Mouse (Mus musculus): Measurements from ENCODE around the gene Asb13.

Asb13 gene

GRCm38 (mm10) chr13:3644871-3645270, 11.0 kb downstream of the Asb13 start:
- Histone ChIP-seq H3K27me3 (ENCODE audit: control insufficient read depth, insufficient read depth, low read length, poor library complexity, severe bottlenecking) (no peaks in the 10 kb centered on the region), H3K36me3 (ENCODE audit: control insufficient read depth, insufficient read depth, low read length, poor library complexity, severe bottlenecking) (peaks cover 2% of the 10 kb centered on the region)
- no peak for DNase-seq (ENCODE audit: low read depth, low spot score)

GRCm38 (mm10) chr13:3645919-3646318, 12.1 kb downstream of the Asb13 start:
- peaks cover 6% of the 10 kb centered on the region for H3K36me3 ChIP-seq (ENCODE audit: control insufficient read depth, insufficient read depth, low read length, poor library complexity, severe bottlenecking)
- no peaks in the 10 kb centered on the region for H3K27me3 ChIP-seq (ENCODE audit: control insufficient read depth, insufficient read depth, low read length, poor library complexity, severe bottlenecking)
- DNase-seq (ENCODE audit: low read depth, low spot score) = no peak

GRCm38 (mm10) chr13:3646566-3646965, 12.7 kb downstream of the Asb13 start:
- peaks cover 6% of the 10 kb centered on the region for H3K36me3 ChIP-seq (ENCODE audit: control insufficient read depth, insufficient read depth, low read length, poor library complexity, severe bottlenecking)
- DNase-seq (ENCODE audit: low read depth, low spot score) = no peak
- no peaks in the 10 kb centered on the region for H3K27me3 ChIP-seq (ENCODE audit: control insufficient read depth, insufficient read depth, low read length, poor library complexity, severe bottlenecking)

GRCm38 (mm10) chr13:3650569-3650968, 16.7 kb downstream of the Asb13 start:
- DNase-seq (ENCODE audit: low read depth, low spot score) = no peak
- H3K27me3 ChIP-seq (ENCODE audit: control insufficient read depth, insufficient read depth, low read length, poor library complexity, severe bottlenecking) = no peaks in the 10 kb centered on the region
- H3K36me3 ChIP-seq (ENCODE audit: control insufficient read depth, insufficient read depth, low read length, poor library complexity, severe bottlenecking) = peaks cover 6% of the 10 kb centered on the region

- Histone ChIP-seq H3K27me3 (ENCODE audit: control insufficient read depth, insufficient read depth, low read length, poor library complexity, severe bottlenecking) (no peaks in the 10 kb centered on the region), H3K36me3 (ENCODE audit: control insufficient read depth, insufficient read depth, low read length, poor library complexity, severe bottlenecking) (peaks cover 5% of the 10 kb centered on the region)
- no peak for DNase-seq (ENCODE audit: low read depth, low spot score)
These were observed 20.6 kb downstream of the Asb13 start for GRCm38 (mm10) chr13:3654432-3654831.

- H3K27me3 ChIP-seq (ENCODE audit: control insufficient read depth, insufficient read depth, low read length, poor library complexity, severe bottlenecking) = no peaks in the 10 kb centered on the region
- no peak for DNase-seq (ENCODE audit: low read depth, low spot score)
- H3K36me3 ChIP-seq (ENCODE audit: control insufficient read depth, insufficient read depth, low read length, poor library complexity, severe bottlenecking) = no peaks in the 10 kb centered on the region
These were observed 25.6 kb downstream of the Asb13 start for GRCm38 (mm10) chr13:3659163-3660160.

GRCm38 (mm10) chr13:3664241-3664640, 30.4 kb downstream of the Asb13 start:
- H3K27me3 ChIP-seq (ENCODE audit: control insufficient read depth, insufficient read depth, low read length, poor library complexity, severe bottlenecking) = no peaks in the 10 kb centered on the region

GRCm38 (mm10) chr13:3665308-3665723, 31.5 kb downstream of the Asb13 start:
- Histone ChIP-seq H3K27me3 (ENCODE audit: control insufficient read depth, insufficient read depth, low read length, poor library complexity, severe bottlenecking) (no peaks in the 10 kb centered on the region), H3K36me3 (ENCODE audit: control insufficient read depth, insufficient read depth, low read length, poor library complexity, severe bottlenecking) (no peaks in the 10 kb centered on the region)
- peak; percentile 85 for DNase-seq (ENCODE audit: low read depth, low spot score)

More at GRCm38 (mm10) chr13:3664241-3664640, 30.4 kb downstream of the Asb13 start:
- H3K36me3 ChIP-seq (ENCODE audit: control insufficient read depth, insufficient read depth, low read length, poor library complexity, severe bottlenecking) = no peaks in the 10 kb centered on the region
- DNase-seq (ENCODE audit: low read depth, low spot score) = no peak

GRCm38 (mm10) chr13:3667288-3667873, 33.5 kb downstream of the Asb13 start:
- Histone ChIP-seq H3K27me3 (ENCODE audit: control insufficient read depth, insufficient read depth, low read length, poor library complexity, severe bottlenecking) (no peaks in the 10 kb centered on the region), H3K36me3 (ENCODE audit: control insufficient read depth, insufficient read depth, low read length, poor library complexity, severe bottlenecking) (no peaks in the 10 kb centered on the region)
- DNase-seq (ENCODE audit: low read depth, low spot score) = no peak

GRCm38 (mm10) chr13:3668068-3668467, 34.2 kb downstream of the Asb13 start:
- Histone ChIP-seq H3K27me3 (ENCODE audit: control insufficient read depth, insufficient read depth, low read length, poor library complexity, severe bottlenecking) (no peaks in the 10 kb centered on the region), H3K36me3 (ENCODE audit: control insufficient read depth, insufficient read depth, low read length, poor library complexity, severe bottlenecking) (no peaks in the 10 kb centered on the region)
- no peak for DNase-seq (ENCODE audit: low read depth, low spot score)

- no peaks in the 10 kb centered on the region for H3K36me3 ChIP-seq (ENCODE audit: control insufficient read depth, insufficient read depth, low read length, poor library complexity, severe bottlenecking)
- no peaks in the 10 kb centered on the region for H3K27me3 ChIP-seq (ENCODE audit: control insufficient read depth, insufficient read depth, low read length, poor library complexity, severe bottlenecking)
- DNase-seq (ENCODE audit: low read depth, low spot score) = no peak
These were observed 35.8 kb downstream of the Asb13 start for GRCm38 (mm10) chr13:3669611-3670010.

GRCm38 (mm10) chr13:3670039-3670438, 36.2 kb downstream of the Asb13 start:
- Histone ChIP-seq H3K36me3 (ENCODE audit: control insufficient read depth, insufficient read depth, low read length, poor library complexity, severe bottlenecking) (no peaks in the 10 kb centered on the region), H3K27me3 (ENCODE audit: control insufficient read depth, insufficient read depth, low read length, poor library complexity, severe bottlenecking) (no peaks in the 10 kb centered on the region)
- DNase-seq (ENCODE audit: low read depth, low spot score) = no peak

- Histone ChIP-seq H3K36me3 (ENCODE audit: control insufficient read depth, insufficient read depth, low read length, poor library complexity, severe bottlenecking) (no peaks in the 10 kb centered on the region), H3K27me3 (ENCODE audit: control insufficient read depth, insufficient read depth, low read length, poor library complexity, severe bottlenecking) (no peaks in the 10 kb centered on the region)
- DNase-seq (ENCODE audit: low read depth, low spot score) = no peak
These were observed 39.3 kb downstream of the Asb13 start for GRCm38 (mm10) chr13:3673151-3673550.

- DNase-seq (ENCODE audit: low read depth, low spot score) = no peak
- Histone ChIP-seq H3K27me3 (ENCODE audit: control insufficient read depth, insufficient read depth, low read length, poor library complexity, severe bottlenecking) (no peaks in the 10 kb centered on the region), H3K36me3 (ENCODE audit: control insufficient read depth, insufficient read depth, low read length, poor library complexity, severe bottlenecking) (no peaks in the 10 kb centered on the region)
These were observed 39.8 kb downstream of the Asb13 start for GRCm38 (mm10) chr13:3673622-3674021.

- Histone ChIP-seq H3K27me3 (ENCODE audit: control insufficient read depth, insufficient read depth, low read length, poor library complexity, severe bottlenecking) (no peaks in the 10 kb centered on the region), H3K36me3 (ENCODE audit: control insufficient read depth, insufficient read depth, low read length, poor library complexity, severe bottlenecking) (no peaks in the 10 kb centered on the region)
- no peak for DNase-seq (ENCODE audit: low read depth, low spot score)
These were observed 42.0 kb downstream of the Asb13 start for GRCm38 (mm10) chr13:3675855-3676254.
